Mouse (Mus musculus) liver, adult (tissue): ENCODE measurements around the gene Mycbp2.

Experiments
- GATA4 ChIP-seq: IDR thresholded peaks from 2 replicates; pipeline ENCODE4 v1.6.1; 2014; ENCODE audit warnings: mild to moderate bottlenecking, low read length; ENCODE audit not compliant: insufficient replicate concordance

Mycbp2 gene

GRCm38 (mm10) chr14:103341385-103342294, 5.0 kb downstream of the Mycbp2 start:
- TF ChIP-seq GATA4: no peak

GRCm38 (mm10) chr14:103312926-103313325, 33.7 kb downstream of the Mycbp2 start:
- TF ChIP-seq GATA4: no peak

GRCm38 (mm10) chr14:103296227-103296626, 50.4 kb downstream of the Mycbp2 start:
- no peak for TF ChIP-seq GATA4

- no peak for TF ChIP-seq GATA4
These were observed 60.0 kb downstream of the Mycbp2 start for GRCm38 (mm10) chr14:103286650-103287049.

- no peak for TF ChIP-seq GATA4
These were observed 69.9 kb downstream of the Mycbp2 start for GRCm38 (mm10) chr14:103276667-103277066.

GRCm38 (mm10) chr14:103260437-103260836, 86.2 kb downstream of the Mycbp2 start:
- no peak for TF ChIP-seq GATA4

- TF ChIP-seq GATA4: no peak
These were observed 87.9 kb downstream of the Mycbp2 start for GRCm38 (mm10) chr14:103258745-103259144.

GRCm38 (mm10) chr14:103256866-103257265, 89.7 kb downstream of the Mycbp2 start:
- TF ChIP-seq GATA4: no peak

- no peak for TF ChIP-seq GATA4
These were observed 92.3 kb downstream of the Mycbp2 start for GRCm38 (mm10) chr14:103254311-103254710.

GRCm38 (mm10) chr14:103242020-103242419, 104.6 kb downstream of the Mycbp2 start:
- no peak for TF ChIP-seq GATA4

GRCm38 (mm10) chr14:103234770-103235169, 111.8 kb downstream of the Mycbp2 start:
- TF ChIP-seq GATA4: no peak

- TF ChIP-seq GATA4: no peak
These were observed 112.7 kb downstream of the Mycbp2 start for GRCm38 (mm10) chr14:103233640-103234593.

GRCm38 (mm10) chr14:103222356-103222755, 124.3 kb downstream of the Mycbp2 start:
- TF ChIP-seq GATA4: no peak

- TF ChIP-seq GATA4: no peak
These were observed 124.9 kb downstream of the Mycbp2 start for GRCm38 (mm10) chr14:103221751-103222150.

GRCm38 (mm10) chr14:103216331-103216730, 130.3 kb downstream of the Mycbp2 start:
- no peak for TF ChIP-seq GATA4

GRCm38 (mm10) chr14:103186658-103187057, 160.0 kb downstream of the Mycbp2 start:
- TF ChIP-seq GATA4: no peak
